Comparison of ENCODE assay signal across 10 mouse cellular contexts in genomic region chr8:4249213-4249612, GRCm38 (mm10). TPM values are rescaled to one million over a fixed set of nuclear protein-coding genes. Genes with fewer than 3 reads are reported as not detected.
DNase-seq lines count a peak whose midpoint lies in the region; ATAC-seq and TF ChIP-seq lines count a peak whose summit lies in the region.
"Had no signal": no experiment of that assay in that cellular context is flagged by ENCODE, and none has a peak within 500 bp of the region (broad histone marks: within the 10 kb centered on the region; RNA-seq: fewer than 3 reads in every experiment).

No protein-coding gene starts in this region.

- peaks cover 27% of the 10 kb centered on the region for H3K4me1 ChIP-seq in embryonic facial prominence, embryonic 15.5 days
- H3K4me1 ChIP-seq in limb, embryonic 14.5 days (ENCODE audit: control insufficient read depth, insufficient read depth, low read length) = peaks cover 20% of the 10 kb centered on the region
- H3K4me1 ChIP-seq in liver, embryonic 11.5 days (replicated peaks; ENCODE audit: control insufficient read depth, insufficient read depth, low read length) = peaks cover 27% of the 10 kb centered on the region

- DNase-seq in heart, adult 18-20 months = peak; percentile 26 to 32
- no peak for DNase-seq in heart, adult 9 months (ENCODE audit: low spot score in 2 of 2)
- peak; percentile 57 for DNase-seq in R1 (ENCODE audit: low read depth, low spot score)
- DNase-seq in limb, embryonic 14.5 days (ENCODE audit: low spot score) = no peak
- DNase-seq in liver, embryonic 11.5 days (ENCODE audit: low spot score) = no peak
- no peak for DNase-seq in cerebellum, postnatal 36 days
- DNase-seq: right cerebral cortex, postnatal 14 days had no signal

- H3K36me3 ChIP-seq in embryonic facial prominence, embryonic 15.5 days = peaks cover 41% of the 10 kb centered on the region
- peaks cover 47% of the 10 kb centered on the region for H3K36me3 ChIP-seq in limb, embryonic 14.5 days (ENCODE audit: control insufficient read depth, insufficient read depth, low read length)
- peaks cover 28% of the 10 kb centered on the region for H3K36me3 ChIP-seq in liver, embryonic 11.5 days (ENCODE audit: control insufficient read depth, insufficient read depth, low read length)

- H3K9me3 ChIP-seq in embryonic facial prominence, embryonic 15.5 days (replicated peaks) = no peaks in the 10 kb centered on the region
- no peaks in the 10 kb centered on the region for H3K9me3 ChIP-seq in limb, embryonic 14.5 days (ENCODE audit: control insufficient read depth, low read length)
- H3K9me3 ChIP-seq in liver, embryonic 11.5 days (ENCODE audit: control insufficient read depth, low read length) = no peaks in the 10 kb centered on the region

- WGBS in embryonic facial prominence, embryonic 15.5 days = 21% methylated on average over 29 of the region's 29 CpGs
- WGBS in limb, embryonic 14.5 days = 14% methylated on average over 23 of the region's 29 CpGs
- WGBS in liver, embryonic 11.5 days = 39% methylated on average over 29 of the region's 29 CpGs

- no peak for ATAC-seq in embryonic facial prominence, embryonic 15.5 days (ENCODE audit: insufficient number of reproducible peaks, low FRiP score, low TSS enrichment, low read depth)
- no peak for ATAC-seq in limb, embryonic 14.5 days (ENCODE audit: low FRiP score, low read depth)
- ATAC-seq in liver, embryonic 11.5 days (replicated peaks; ENCODE audit: low FRiP score) = no peak
- ATAC-seq in megakaryocyte, adult 5-6 weeks (ENCODE audit: poor library complexity, severe bottlenecking) = no peak

- no peak overlapping the region for H3K4me3 ChIP-seq in embryonic facial prominence, embryonic 15.5 days (replicated peaks)
- H3K4me3 ChIP-seq in limb, embryonic 14.5 days (replicated peaks; ENCODE audit: low read length) = no peak overlapping the region
- H3K4me3 ChIP-seq in liver, embryonic 11.5 days (ENCODE audit: low read depth, low read length) = no peak overlapping the region

- H3K27me3 ChIP-seq in embryonic facial prominence, embryonic 15.5 days = no peaks in the 10 kb centered on the region
- no peaks in the 10 kb centered on the region for H3K27me3 ChIP-seq in limb, embryonic 14.5 days (ENCODE audit: control insufficient read depth, insufficient read depth, low read length)
- no peaks in the 10 kb centered on the region for H3K27me3 ChIP-seq in liver, embryonic 11.5 days (replicated peaks; ENCODE audit: control insufficient read depth, insufficient read depth, low read length)
- H3K27me3 ChIP-seq: CH12.LX had no signal

- no peak for TF ChIP-seq POLR2A in limb, embryonic 14.5 days (IDR thresholded peaks at IDR 0.05; ENCODE audit: borderline replicate concordance, extremely low read depth, insufficient read depth, insufficient read length)

- no peak overlapping the region for H3K4me2 ChIP-seq in embryonic facial prominence, embryonic 15.5 days (replicated peaks)
- H3K4me2 ChIP-seq in limb, embryonic 14.5 days (replicated peaks; ENCODE audit: low read depth, low read length, severe bottlenecking) = no peak overlapping the region
- no peak overlapping the region for H3K4me2 ChIP-seq in liver, embryonic 11.5 days

- H3K9ac ChIP-seq in embryonic facial prominence, embryonic 15.5 days = no peak overlapping the region
- peak overlapping the region; percentile 25; the same call in 1 of the 2 replicates for H3K9ac ChIP-seq in limb, embryonic 14.5 days (ENCODE audit: low read depth, low read length, severe bottlenecking)
- no peak overlapping the region for H3K9ac ChIP-seq in liver, embryonic 11.5 days (ENCODE audit: low read depth, low read length)

- H3K27ac ChIP-seq in embryonic facial prominence, embryonic 15.5 days (replicated peaks) = 0 out of 2 replicates have a peak overlapping the region, but pooled peaks have one; percentile 17
- no peak overlapping the region for H3K27ac ChIP-seq in limb, embryonic 14.5 days (replicated peaks; ENCODE audit: low read depth, low read length)
- H3K27ac ChIP-seq in liver, embryonic 11.5 days (ENCODE audit: low read depth, low read length) = no peak overlapping the region

RNA-seq across cellular contexts. Expression of gene Tgfbr3l, which starts 1.2 kb away (rescaled TPM):
- 1 to 10 TPM; 1.7 TPM for total RNA-seq in heart, adult 18-20 months (2021)
- 3.6 and 4.2 TPM in 2 replicates for polyA plus RNA-seq in embryonic facial prominence, embryonic 15.5 days (2015; fragmentation: Nextera tagmentation; extraction: Ambion mirVana)
- polyA plus RNA-seq in limb, embryonic 14.5 days (2012; rRNA removed) = 63.0 and 98.7 TPM in 2 replicates
- 4.6 and 5.3 TPM in 2 replicates for polyA plus RNA-seq in limb, embryonic 14.5 days (2014; fragmentation: Nextera tagmentation; extraction: Ambion mirVana)
- 1.5 and 1.7 TPM in 2 replicates for polyA plus RNA-seq in liver, embryonic 11.5 days (2014; fragmentation: Nextera tagmentation; extraction: Ambion mirVana)
- total RNA-seq in megakaryocyte, adult 5-6 weeks (2015) = 1.5 and 2.1 TPM in 2 replicates
- 0.44 and 2.5 TPM in 2 replicates for total RNA-seq in megakaryocyte, adult 5-6 weeks (2017)

RNA-seq across cellular contexts. Expression of gene Snapc2, which starts 3.7 kb away (rescaled TPM):
- total RNA-seq in heart, adult 18-20 months (2021) = 10 to 100 TPM; 16.5 to 21.0 TPM
- polyA plus RNA-seq in embryonic facial prominence, embryonic 15.5 days (2015; fragmentation: Nextera tagmentation; extraction: Ambion mirVana) = 58.6 and 59.9 TPM in 2 replicates
- polyA plus RNA-seq in limb, embryonic 14.5 days (2012; rRNA removed) = 52.6 and 61.4 TPM in 2 replicates
- polyA plus RNA-seq in limb, embryonic 14.5 days (2014; fragmentation: Nextera tagmentation; extraction: Ambion mirVana) = 50.6 and 55.8 TPM in 2 replicates
- 39.3 and 41.8 TPM in 2 replicates for polyA plus RNA-seq in liver, embryonic 11.5 days (2014; fragmentation: Nextera tagmentation; extraction: Ambion mirVana)
- 17.1 and 19.3 TPM in 2 replicates for total RNA-seq in megakaryocyte, adult 5-6 weeks (2015)
- 6.0 and 8.6 TPM in 2 replicates for total RNA-seq in megakaryocyte, adult 5-6 weeks (2017)

RNA-seq across cellular contexts. Expression of gene Ctxn1, which starts 9.9 kb away (rescaled TPM):
- total RNA-seq in heart, adult 18-20 months (2021) = under 1 TPM; 0.37 to 0.69 TPM
- 72.7 and 80.3 TPM in 2 replicates for polyA plus RNA-seq in embryonic facial prominence, embryonic 15.5 days (2015; fragmentation: Nextera tagmentation; extraction: Ambion mirVana)
- 102 and 151 TPM in 2 replicates for polyA plus RNA-seq in limb, embryonic 14.5 days (2012; rRNA removed)
- polyA plus RNA-seq in limb, embryonic 14.5 days (2014; fragmentation: Nextera tagmentation; extraction: Ambion mirVana) = 54.9 and 62.4 TPM in 2 replicates
- 21.4 and 23.2 TPM in 2 replicates for polyA plus RNA-seq in liver, embryonic 11.5 days (2014; fragmentation: Nextera tagmentation; extraction: Ambion mirVana)
- total RNA-seq in megakaryocyte, adult 5-6 weeks (2015) = 0.91 and 1.9 TPM in 2 replicates
- total RNA-seq in megakaryocyte, adult 5-6 weeks (2017) = 0.15 TPM in 1 of 2 replicates, not detected in the other

RNA-seq across cellular contexts. Expression of gene Gm49320, which starts 10.5 kb away (rescaled TPM):
- under 1 TPM in 1 of 2 experiments, not detected in 1; 0.31 TPM for total RNA-seq in heart, adult 18-20 months (2021)
- polyA plus RNA-seq in embryonic facial prominence, embryonic 15.5 days (2015; fragmentation: Nextera tagmentation; extraction: Ambion mirVana) = 1.1 and 1.4 TPM in 2 replicates
- polyA plus RNA-seq in limb, embryonic 14.5 days (2012; rRNA removed) = 8.5 and 10.2 TPM in 2 replicates
- 1.2 and 1.3 TPM in 2 replicates for polyA plus RNA-seq in limb, embryonic 14.5 days (2014; fragmentation: Nextera tagmentation; extraction: Ambion mirVana)
- 0.21 and 0.74 TPM in 2 replicates for polyA plus RNA-seq in liver, embryonic 11.5 days (2014; fragmentation: Nextera tagmentation; extraction: Ambion mirVana)
- total RNA-seq in megakaryocyte, adult 5-6 weeks (2015) = not detected in 2 replicates
- total RNA-seq in megakaryocyte, adult 5-6 weeks (2017) = 0.12 TPM in 1 of 2 replicates, not detected in the other

RNA-seq across cellular contexts. Expression of gene Map2k7, which starts 10.7 kb away (rescaled TPM):
- 10 to 100 TPM; 65.1 to 66.5 TPM for total RNA-seq in heart, adult 18-20 months (2021)
- polyA plus RNA-seq in embryonic facial prominence, embryonic 15.5 days (2015; fragmentation: Nextera tagmentation; extraction: Ambion mirVana) = 31.8 and 34.2 TPM in 2 replicates
- 65.3 and 68.3 TPM in 2 replicates for polyA plus RNA-seq in limb, embryonic 14.5 days (2012; rRNA removed)
- 18.5 and 25.8 TPM in 2 replicates for polyA plus RNA-seq in limb, embryonic 14.5 days (2014; fragmentation: Nextera tagmentation; extraction: Ambion mirVana)
- polyA plus RNA-seq in liver, embryonic 11.5 days (2014; fragmentation: Nextera tagmentation; extraction: Ambion mirVana) = 11.8 and 13.9 TPM in 2 replicates
- 24.6 and 32.4 TPM in 2 replicates for total RNA-seq in megakaryocyte, adult 5-6 weeks (2015)
- total RNA-seq in megakaryocyte, adult 5-6 weeks (2017) = 27.1 and 32.4 TPM in 2 replicates

Comparison
In these comparisons a context has a peak if more than half of its experiments do, and no peak if none do; other contexts are left out.
1. DNase-seq: peak in heart, adult 18-20 months (2 of 2) and R1 (single experiment); none in heart, adult 9 months (0 of 2), limb, embryonic 14.5 days (single experiment), liver, embryonic 11.5 days (single experiment) and cerebellum, postnatal 36 days (0 of 2).